Mouse (Mus musculus): ENCODE results near the gene Ralgps2.

Gene Ralgps2

GRCm38 (mm10) chr1:156909265-156909664, 30.2 kb downstream of the Ralgps2 start:
- no peak for DNase-seq (ENCODE audit: low read depth, low spot score)

DNA sequence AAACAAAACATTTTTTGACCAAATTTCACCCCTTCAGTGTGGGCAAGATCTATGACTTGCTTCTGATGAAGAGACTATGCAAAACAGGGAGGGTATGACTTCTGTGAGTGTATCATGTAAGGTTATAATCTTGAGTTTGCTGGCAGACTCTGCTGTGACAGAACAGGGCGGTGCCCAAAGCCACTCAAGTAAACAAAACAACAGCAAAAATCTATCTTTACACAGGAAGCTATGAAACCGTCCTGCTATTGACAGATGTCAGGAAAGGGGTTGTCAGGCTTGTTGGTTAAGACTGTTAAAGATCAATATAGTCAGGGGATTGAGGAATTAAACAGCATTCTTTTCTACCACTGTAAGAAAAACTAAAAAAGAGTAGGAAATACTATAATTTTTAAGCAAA, 33.8 kb downstream of the Ralgps2 start:
- no peak for DNase-seq (ENCODE audit: low read depth, low spot score)

GRCm38 (mm10) chr1:156903899-156904298, 35.5 kb downstream of the Ralgps2 start:
- no peak for DNase-seq (ENCODE audit: low read depth, low spot score)

DNA sequence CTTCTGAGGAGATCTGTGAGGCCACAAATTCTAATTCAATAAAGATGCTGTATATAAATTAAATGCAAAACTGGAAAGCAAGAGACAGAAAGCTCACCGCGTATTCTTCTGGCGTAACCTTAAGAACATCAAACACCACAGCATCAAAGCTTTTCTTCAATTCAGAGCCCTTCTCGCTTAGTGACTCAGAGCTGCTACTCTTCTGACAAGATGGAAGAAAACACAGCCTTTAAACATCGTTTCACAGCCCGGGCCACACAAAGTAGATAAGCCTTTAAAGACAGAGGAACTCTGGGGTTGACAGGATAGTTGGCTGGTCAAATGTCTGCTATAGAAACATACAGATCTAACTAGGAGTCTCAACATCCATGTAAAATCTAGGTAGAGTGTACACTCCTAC, 37.7 kb downstream of the Ralgps2 start:
- DNase-seq (ENCODE audit: low read depth, low spot score), result no peak

- DNase-seq (ENCODE audit: low read depth, low spot score), result peak; percentile 61
Observed at GRCm38 (mm10) chr1:156891561-156891960, 47.9 kb downstream of the Ralgps2 start.

DNA sequence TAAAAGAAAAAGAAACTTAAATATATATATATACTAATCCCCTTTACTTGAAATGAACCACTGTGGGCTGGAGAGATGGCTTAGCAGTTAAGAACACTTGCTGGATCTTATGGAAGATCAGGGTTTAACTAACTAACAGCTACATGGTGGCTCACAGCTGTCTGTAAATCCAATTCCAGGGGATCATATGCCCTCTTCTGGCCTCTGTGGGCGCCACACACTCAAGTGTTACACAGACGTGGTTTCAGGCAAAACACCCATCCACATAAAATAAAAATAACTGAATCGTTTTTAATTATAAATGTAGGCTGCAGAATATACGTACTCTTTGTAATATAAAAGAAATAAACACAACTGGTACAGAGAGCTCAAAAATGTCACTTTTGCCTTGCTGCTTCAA, 50.6 kb downstream of the Ralgps2 start:
- DNase-seq (ENCODE audit: low read depth, low spot score), result peak; percentile 31

- DNase-seq (ENCODE audit: low read depth, low spot score), result no peak
Observed at GRCm38 (mm10) chr1:156885879-156886278, 53.5 kb downstream of the Ralgps2 start.

DNA sequence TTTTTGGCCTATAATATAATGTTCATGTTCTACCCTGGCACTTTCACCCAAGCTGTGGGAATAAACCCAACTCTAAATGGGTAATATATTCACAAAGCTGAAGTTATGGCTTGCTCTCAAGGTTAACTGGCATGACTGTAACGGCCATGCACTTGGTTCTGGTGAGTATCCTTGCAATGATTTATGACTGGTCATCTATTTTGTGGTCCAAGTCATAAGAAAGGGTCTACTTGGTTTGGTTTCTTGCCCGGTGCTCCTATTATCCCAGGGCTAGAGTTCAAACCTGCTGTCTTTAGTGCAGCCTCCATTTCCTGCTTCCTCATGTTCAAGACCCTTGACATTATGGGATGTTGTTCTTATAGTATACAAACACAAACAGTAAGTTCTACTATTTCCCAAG, 54.6 kb downstream of the Ralgps2 start:
- DNase-seq (ENCODE audit: low read depth, low spot score), result no peak

GRCm38 (mm10) chr1:156870616-156871015, 68.8 kb downstream of the Ralgps2 start:
- no peak for DNase-seq (ENCODE audit: low read depth, low spot score)

DNA sequence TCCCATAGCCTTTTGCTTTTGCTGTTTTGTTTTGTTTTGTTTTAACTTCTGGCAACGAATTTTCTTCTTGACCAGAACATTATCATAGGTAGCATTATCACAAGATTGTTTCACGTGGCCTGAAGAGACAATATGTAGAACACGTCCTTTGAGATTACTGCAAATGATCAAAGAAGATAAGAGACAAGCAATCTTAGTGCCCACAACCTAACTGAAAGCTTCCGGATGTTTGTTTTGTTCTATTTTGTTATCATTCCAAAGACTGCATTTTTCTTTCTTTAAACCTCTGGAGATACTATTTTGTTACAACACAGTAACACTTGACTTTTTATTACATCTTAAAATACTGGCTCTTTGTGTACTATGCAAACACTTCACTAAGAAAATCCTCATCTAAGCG, 69.4 kb downstream of the Ralgps2 start:
- DNase-seq (ENCODE audit: low read depth, low spot score), result no peak

DNA sequence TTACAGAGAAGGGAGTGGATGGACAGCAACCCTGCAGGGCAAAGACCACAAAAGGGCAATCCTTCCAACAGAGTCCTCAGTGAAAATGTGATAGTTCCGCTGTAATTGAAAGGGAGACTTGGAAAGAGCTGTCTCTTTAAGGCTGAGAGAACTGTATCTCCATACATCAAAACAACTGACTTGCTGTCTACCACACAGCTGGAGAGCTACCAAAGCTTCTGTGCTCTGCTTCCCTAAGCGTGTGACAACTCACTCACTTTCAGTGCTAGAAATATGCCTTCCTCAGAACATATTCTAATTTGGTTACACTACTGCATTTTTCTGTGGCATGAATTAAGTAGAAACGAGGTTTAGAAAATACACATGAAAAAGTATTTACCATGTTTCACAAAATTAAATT, 75.2 kb downstream of the Ralgps2 start:
- peak; percentile 9 for DNase-seq (ENCODE audit: low read depth, low spot score)

DNA sequence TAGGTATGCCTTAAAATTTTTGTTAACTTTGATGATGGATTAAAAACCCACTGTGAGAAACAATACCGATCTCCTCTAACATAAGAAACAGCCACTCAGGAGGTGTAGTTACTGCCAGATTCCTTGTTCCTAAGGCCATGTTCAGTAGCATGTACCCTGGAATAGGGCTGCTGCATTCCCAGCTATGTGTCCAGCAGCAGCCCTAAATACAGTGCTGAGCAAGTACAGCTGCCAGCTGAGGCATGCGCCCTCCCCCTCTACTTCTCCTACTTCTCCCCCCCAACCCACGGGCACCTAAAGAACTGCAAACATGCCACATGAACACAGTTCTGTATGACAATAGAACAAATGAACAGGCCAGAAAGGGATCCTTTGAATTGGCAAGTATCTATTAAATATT, 75.7 kb downstream of the Ralgps2 start:
- peak; percentile 8 for DNase-seq (ENCODE audit: low read depth, low spot score)

DNA sequence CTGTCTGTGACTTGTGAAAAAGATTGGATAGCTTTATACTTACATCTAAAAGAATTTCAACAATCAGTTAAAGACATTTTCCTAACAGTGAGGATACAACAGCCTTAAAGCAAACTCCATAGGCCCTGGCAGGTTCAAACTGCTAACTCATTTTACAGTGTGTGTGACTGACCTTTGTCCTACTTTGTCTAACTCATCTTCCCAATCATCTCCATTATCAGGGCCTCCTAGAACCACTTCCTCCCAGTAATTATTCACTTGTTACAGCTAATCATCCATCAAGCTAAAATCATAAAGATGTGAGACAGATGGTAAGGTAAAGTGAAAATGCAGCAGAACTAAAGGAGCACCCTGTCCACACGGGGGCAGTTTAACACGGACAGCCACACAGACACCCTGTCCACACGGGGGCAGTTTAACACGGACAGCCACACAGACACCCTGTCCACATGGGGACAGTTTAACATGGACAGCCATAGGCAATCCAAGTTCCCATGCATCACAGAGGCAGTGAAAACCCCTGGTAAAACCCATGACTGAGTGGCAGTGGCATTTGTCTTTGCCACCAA, 77.9 kb downstream of the Ralgps2 start:
- DNase-seq (ENCODE audit: low read depth, low spot score), result no peak

DNA sequence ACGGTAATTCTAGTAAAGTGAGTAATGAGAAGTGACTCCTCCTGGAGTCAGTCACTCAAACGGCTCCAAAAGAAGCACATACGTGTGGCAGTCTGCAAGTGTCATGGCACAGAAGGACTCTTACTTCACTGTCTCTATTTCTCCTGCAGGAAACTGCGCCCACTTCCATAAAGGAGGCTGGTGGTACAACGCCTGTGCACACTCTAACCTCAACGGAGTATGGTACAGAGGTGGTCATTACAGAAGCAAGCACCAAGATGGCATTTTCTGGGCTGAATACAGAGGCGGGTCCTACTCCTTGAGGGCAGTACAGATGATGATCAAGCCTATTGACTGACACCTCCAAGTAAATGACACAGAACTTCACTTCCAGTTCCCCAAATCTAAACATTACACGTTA, 79.2 kb downstream of the Ralgps2 start:
- no peak for DNase-seq (ENCODE audit: low read depth, low spot score)

GRCm38 (mm10) chr1:156859711-156860250, 79.6 kb downstream of the Ralgps2 start:
- DNase-seq (ENCODE audit: low read depth, low spot score), result no peak

DNA sequence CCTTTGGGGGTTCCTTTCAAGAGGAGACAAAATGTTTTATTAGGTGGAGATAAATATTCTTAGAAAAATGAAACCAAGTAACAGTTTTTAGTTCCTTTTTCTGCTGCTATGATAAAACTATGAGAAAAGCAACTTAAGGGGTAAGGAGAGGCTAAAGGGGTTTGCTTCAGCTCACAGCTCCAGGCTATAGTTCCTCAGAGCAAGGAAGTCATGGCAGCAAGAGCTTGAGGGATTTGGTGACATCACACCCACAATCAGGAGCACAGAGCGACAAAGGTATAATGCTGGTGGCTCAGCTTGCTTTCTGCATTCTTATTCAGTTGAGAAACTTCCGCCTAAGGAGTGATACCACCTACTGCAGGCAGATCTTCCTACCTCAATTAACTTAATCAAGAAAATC, 80.3 kb downstream of the Ralgps2 start:
- no peak for DNase-seq (ENCODE audit: low read depth, low spot score)

GRCm38 (mm10) chr1:156856666-156857065, 82.8 kb downstream of the Ralgps2 start:
- no peak for DNase-seq (ENCODE audit: low read depth, low spot score)

GRCm38 (mm10) chr1:156854558-156854957, 84.9 kb downstream of the Ralgps2 start:
- no peak for DNase-seq (ENCODE audit: low read depth, low spot score)

DNA sequence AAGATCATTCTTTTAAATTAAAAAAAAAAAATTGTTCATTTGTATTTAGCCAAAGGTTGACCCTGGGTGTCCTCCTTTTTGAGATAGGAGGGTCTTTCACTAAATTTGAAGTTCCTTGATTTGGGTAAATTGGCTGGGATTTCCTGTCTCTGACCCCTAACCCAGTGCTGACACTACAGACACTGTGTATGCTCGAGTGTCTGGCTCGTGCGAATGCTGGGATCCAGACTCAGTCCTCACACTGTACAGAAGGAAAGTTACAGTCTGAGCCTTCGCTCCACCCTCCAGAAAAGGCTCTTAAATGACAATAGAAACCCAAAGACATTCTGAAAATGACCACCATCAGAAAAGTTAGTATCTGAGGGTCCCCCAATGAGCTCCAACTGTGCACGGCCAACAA, 86.6 kb downstream of the Ralgps2 start:
- DNase-seq (ENCODE audit: low read depth, low spot score), result no peak

GRCm38 (mm10) chr1:156852409-156852808, 87.0 kb downstream of the Ralgps2 start:
- DNase-seq (ENCODE audit: low read depth, low spot score), result no peak

DNA sequence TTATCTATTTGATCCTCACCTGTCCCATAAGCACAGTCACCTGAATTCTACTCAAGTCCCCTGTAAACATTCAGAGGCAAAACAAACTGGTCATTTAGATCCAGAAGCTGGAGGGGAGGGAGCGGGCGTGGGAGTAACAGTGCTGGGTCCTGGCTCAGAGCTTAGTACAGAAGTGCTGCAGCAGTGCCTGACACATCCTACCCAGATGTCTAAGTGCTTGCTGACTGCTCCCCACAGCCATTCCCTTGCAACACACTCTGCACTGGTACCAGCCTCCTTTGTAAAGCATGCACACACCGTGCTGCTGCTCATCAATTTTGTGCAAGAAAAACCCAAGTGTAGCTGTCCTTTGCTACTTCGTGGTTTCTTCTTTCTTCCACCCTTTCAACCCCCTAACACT, 92.3 kb downstream of the Ralgps2 start:
- no peak for DNase-seq (ENCODE audit: low read depth, low spot score)

DNA sequence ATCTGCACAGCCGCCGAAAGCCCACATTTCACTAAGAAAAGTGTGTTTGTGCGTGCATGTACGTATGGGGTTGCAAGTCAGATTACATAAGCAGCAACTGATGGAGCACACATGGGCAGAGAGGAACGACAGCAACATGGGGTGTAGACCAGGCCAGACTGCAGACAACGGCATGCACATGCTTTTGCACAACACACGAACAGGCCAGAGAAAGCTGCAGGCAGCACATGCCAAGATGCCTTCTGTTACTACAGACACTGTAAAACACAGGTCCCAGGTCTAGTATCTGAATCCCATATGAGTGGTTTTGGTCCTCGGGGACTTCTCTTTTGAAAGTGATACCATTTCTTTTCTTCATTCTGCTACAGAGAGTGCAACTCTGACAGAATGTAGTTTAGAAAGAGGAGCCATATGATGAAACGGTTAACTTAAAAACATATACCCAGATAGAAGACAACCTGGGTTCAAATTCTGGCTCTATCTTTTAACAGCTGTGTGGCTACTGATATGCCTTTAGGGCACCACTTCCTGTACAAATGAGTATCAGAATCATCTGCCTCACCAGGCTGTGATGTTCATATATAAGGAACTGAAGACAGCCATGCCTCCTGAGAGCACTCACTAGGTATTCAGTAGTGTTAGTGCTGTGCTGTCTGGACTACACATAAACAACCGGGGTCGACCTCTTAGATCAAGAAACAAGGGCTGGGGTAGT, 97.6 kb downstream of the Ralgps2 start:
- DNase-seq (ENCODE audit: low read depth, low spot score), result no peak

DNA sequence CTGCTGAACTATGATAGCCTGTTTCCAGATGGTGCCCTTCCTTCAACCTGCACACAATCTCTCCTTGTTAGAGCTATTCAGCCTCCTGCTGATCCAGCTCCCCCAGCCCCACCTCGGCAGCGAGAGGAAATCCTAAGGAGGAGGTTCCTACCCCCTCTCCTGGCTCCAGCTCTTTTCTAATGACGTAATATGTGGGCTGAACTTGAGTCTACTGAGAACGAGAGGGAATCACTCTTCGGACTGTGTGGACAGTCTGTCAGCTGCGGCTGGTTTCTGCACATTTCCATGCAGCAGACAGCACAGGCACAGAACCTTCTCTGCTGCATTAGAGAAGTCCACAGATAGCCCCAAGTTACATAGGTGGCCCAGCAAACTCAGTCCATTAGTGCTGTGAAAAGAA, 100.7 kb downstream of the Ralgps2 start:
- peak; percentile 30 for DNase-seq (ENCODE audit: low read depth, low spot score)
